Mouse (Mus musculus) kidney, adult 2 months (tissue): ENCODE measurements around the gene Fev. TPM values are rescaled to one million over a fixed set of nuclear protein-coding genes. Genes with fewer than 3 reads are reported as not detected.
A peak's percentile ranks its signal among the peaks of the same experiment; 100 is the strongest.

Experiments
- DNase-seq: peaks from one replicate; pipeline ENCODE4 v3.0.0; 2021
- H3K27ac ChIP-seq: fragments of 200-500 bp; 2 replicates; pipeline ENCODE4 v1.5.1; 2012; ENCODE audit warnings: low read depth, low read length, control low read depth, inconsistent platforms; ENCODE audit not compliant: insufficient read depth
- H3K27me3 ChIP-seq: fragments of 200-500 bp; replicated peaks from 2 replicates; pipeline ENCODE4 v1.6.1; 2012; ENCODE audit warnings: mild to moderate bottlenecking, moderate library complexity, low read length, inconsistent platforms; ENCODE audit not compliant: control insufficient read depth, insufficient read depth
- H3K36me3 ChIP-seq: fragments of 200-500 bp; 2 replicates; pipeline ENCODE4 v1.6.1; 2012; ENCODE audit warnings: mild to moderate bottlenecking, moderate library complexity, low read length, inconsistent platforms; ENCODE audit not compliant: control insufficient read depth, insufficient read depth
- H3K4me1 ChIP-seq: fragments of 200-500 bp; 2 replicates; pipeline ENCODE4 v1.6.1; 2011; ENCODE audit warnings: low read length; ENCODE audit not compliant: control insufficient read depth, insufficient read depth
- H3K4me3 ChIP-seq: fragments of 200-500 bp; 2 replicates; pipeline ENCODE4 v1.5.1; 2011; ENCODE audit warnings: mild to moderate bottlenecking, low read depth, low read length, control low read depth; ENCODE audit not compliant: insufficient read depth
- CTCF ChIP-seq: fragments of 200-500 bp; conservative IDR thresholded peaks from 2 replicates; pipeline ENCODE4 v1.5.1; 2011; ENCODE audit warnings: low read depth, mild to moderate bottlenecking, control low read depth, low read length, moderate library complexity, mixed read lengths; ENCODE audit not compliant: insufficient read depth, insufficient read length
- POLR2A ChIP-seq: fragments of 200-500 bp; IDR thresholded peaks from one replicate; pipeline ENCODE4 v1.6.1; 2011; ENCODE audit warnings: low read depth, low read length, control low read depth
- WGBS: fragments of 180-500 bp; shearing (Covaris S2); methylation state at CpG from one replicate; pipeline ENCODE4 v1.1.7; 2018; 5-methylcytosine and 5-hydroxymethylcytosine counted together
- polyA plus RNA-seq: library from polyadenylated mRNA; depleted of rRNA; stranded (reverse); fragments of >200 nt; gene quantifications from 2 replicates; pipeline ENCODE4 v1.2.3, GENCODE M21; 2012; rRNA removed

Fev gene
- not detected in 2 replicates for polyA plus RNA-seq

GRCm38 (mm10) chr1:74885369-74886042 lies at the start of gene Fev:
Fev (minus strand) TSS chr1:74885419.
- Histone ChIP-seq H3K27ac (no peak within 1 kb of the TSS), H3K4me3 (no peak within 1 kb of the TSS; the same call in 1 of the 2 replicates), H3K27me3 (peaks cover 10% of the 10 kb centered on the region), H3K4me1 (no peaks in the 10 kb centered on the region), H3K36me3 (no peaks in the 10 kb centered on the region)
- DNase-seq: no peak
- TF ChIP-seq POLR2A (no peak), CTCF (no peak)
- under 1% methylated on average over 43 of the region's 43 CpGs for WGBS

GRCm38 (mm10) chr1:74927621-74928296 lies 42.5 kb upstream of the Fev start:
- DNase-seq: peak; percentile 40
- Histone ChIP-seq H3K27ac (no peak overlapping the region), H3K4me3 (no peak overlapping the region), H3K27me3 (no peaks in the 10 kb centered on the region), H3K4me1 (0 out of 2 replicates have a peak, but pooled peaks cover 2% of the 10 kb centered on the region), H3K36me3 (no peaks in the 10 kb centered on the region)
- no peak for TF ChIP-seq CTCF
- no peak for TF ChIP-seq POLR2A
- WGBS: 73% methylated on average over 9 of the region's 9 CpGs

- WGBS: 27% methylated on average over 6 of the region's 6 CpGs
- Histone ChIP-seq H3K36me3 (no peaks in the 10 kb centered on the region), H3K27ac (no peak overlapping the region), H3K27me3 (no peaks in the 10 kb centered on the region), H3K4me3 (no peak overlapping the region), H3K4me1 (0 out of 2 replicates have a peak, but pooled peaks cover 2% of the 10 kb centered on the region)
- TF ChIP-seq CTCF (peak; percentile 94), POLR2A (no peak)
- DNase-seq: peak; percentile 81
Measured at GRCm38 (mm10) chr1:74926721-74927120, 41.5 kb upstream of the Fev start.

GRCm38 (mm10) chr1:74924464-74924863 lies 39.2 kb upstream of the Fev start:
- Histone ChIP-seq H3K27ac (no peak overlapping the region), H3K4me3 (no peak overlapping the region), H3K27me3 (no peaks in the 10 kb centered on the region), H3K4me1 (0 out of 2 replicates have a peak, but pooled peaks cover 2% of the 10 kb centered on the region), H3K36me3 (no peaks in the 10 kb centered on the region)
- peak; percentile 59 for DNase-seq
- whole genome bisulfite sequencing: 64% methylated on average over 4 of the region's 4 CpGs
- TF ChIP-seq POLR2A (no peak), CTCF (no peak; the same call in 1 of the 2 replicates)

- WGBS: 24% methylated on average over 13 of the region's 13 CpGs
- H3K27me3 ChIP-seq: no peaks in the 10 kb centered on the region
- TF ChIP-seq CTCF (peak; percentile 54), POLR2A (no peak)
- peak; percentile 27 for DNase-seq
- no peaks in the 10 kb centered on the region for H3K4me1 ChIP-seq
- no peak overlapping the region for H3K4me3 ChIP-seq
- H3K27ac ChIP-seq: no peak overlapping the region
- no peaks in the 10 kb centered on the region for H3K36me3 ChIP-seq
Measured at GRCm38 (mm10) chr1:74915706-74916105, 30.5 kb upstream of the Fev start.

GRCm38 (mm10) chr1:74902191-74902590 lies 17.0 kb upstream of the Fev start:
- DNase-seq: no peak
- Histone ChIP-seq H3K4me1 (0 out of 2 replicates have a peak, but pooled peaks cover 5% of the 10 kb centered on the region), H3K27ac (no peak overlapping the region), H3K36me3 (no peaks in the 10 kb centered on the region), H3K27me3 (no peaks in the 10 kb centered on the region), H3K4me3 (no peak overlapping the region)
- WGBS: 19% methylated on average over 6 of the region's 6 CpGs
- TF ChIP-seq CTCF: no peak
- TF ChIP-seq POLR2A: no peak

- no peak overlapping the region for H3K4me3 ChIP-seq
- peak; percentile 36; the same call in 1 of the 2 replicates for TF ChIP-seq CTCF
- TF ChIP-seq POLR2A: no peak
- H3K4me1 ChIP-seq: 0 out of 2 replicates have a peak, but pooled peaks cover 5% of the 10 kb centered on the region
- H3K27me3 ChIP-seq: no peaks in the 10 kb centered on the region
- no peaks in the 10 kb centered on the region for H3K36me3 ChIP-seq
- WGBS: 4% methylated on average over 3 of the region's 3 CpGs
- peak; percentile 57 for DNase-seq
- H3K27ac ChIP-seq: no peak overlapping the region
Measured at GRCm38 (mm10) chr1:74901686-74902085, 16.5 kb upstream of the Fev start.
